Mouse (Mus musculus) gonadal fat pad, adult 2 months (tissue): Measurements from ENCODE around the gene Trim54. TPM values are rescaled to one million over a fixed set of nuclear protein-coding genes. Genes with fewer than 3 reads are reported as not detected.

Source experiments
- DNase-seq: peaks from one replicate; pipeline ENCODE4 v3.0.0-alpha.2; 2012; ENCODE audit warnings: low read depth
- polyA plus RNA-seq: library from polyadenylated mRNA; depleted of rRNA; stranded (reverse); fragments of >200 nt; gene quantifications from 2 replicates; pipeline ENCODE4 v1.2.3, GENCODE M21; 2012; rRNA removed

The Trim54 gene
- 0.42 TPM in 1 of 2 replicates, not detected in the other for polyA plus RNA-seq

GRCm38 (mm10) chr5:31116354-31116753 lies at the start of gene Trim54:
Trim54 (plus strand) TSS chr5:31116712.
- DNase-seq: no peak

- DNase-seq: no peak
Measured at GRCm38 (mm10) chr5:31069810-31070209, 46.7 kb upstream of the Trim54 start.

DNA sequence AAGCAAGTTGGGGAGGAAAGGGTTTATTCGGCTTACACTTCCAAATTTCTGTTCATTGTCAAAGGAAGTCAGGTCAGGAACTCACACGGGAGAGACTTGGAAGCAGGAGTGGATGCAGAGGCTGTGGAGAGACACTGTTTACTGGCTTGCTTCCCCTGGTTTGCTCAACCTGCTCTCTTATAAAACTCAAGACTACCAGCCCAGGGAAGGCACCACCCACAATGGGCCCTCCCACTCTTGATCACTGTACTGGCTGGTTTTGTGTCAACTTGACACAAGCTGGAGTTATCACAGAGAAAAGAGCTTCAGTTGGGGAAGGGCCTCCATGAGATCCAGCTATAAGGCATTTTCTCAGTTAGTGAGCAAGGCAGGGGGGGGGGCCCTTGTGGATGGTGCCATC lies 45.5 kb upstream of the Trim54 start:
- no peak for DNase-seq

GRCm38 (mm10) chr5:31071821-31072220 lies 44.7 kb upstream of the Trim54 start:
- no peak for DNase-seq

GRCm38 (mm10) chr5:31073176-31073575 lies 43.3 kb upstream of the Trim54 start:
- no peak for DNase-seq

DNA sequence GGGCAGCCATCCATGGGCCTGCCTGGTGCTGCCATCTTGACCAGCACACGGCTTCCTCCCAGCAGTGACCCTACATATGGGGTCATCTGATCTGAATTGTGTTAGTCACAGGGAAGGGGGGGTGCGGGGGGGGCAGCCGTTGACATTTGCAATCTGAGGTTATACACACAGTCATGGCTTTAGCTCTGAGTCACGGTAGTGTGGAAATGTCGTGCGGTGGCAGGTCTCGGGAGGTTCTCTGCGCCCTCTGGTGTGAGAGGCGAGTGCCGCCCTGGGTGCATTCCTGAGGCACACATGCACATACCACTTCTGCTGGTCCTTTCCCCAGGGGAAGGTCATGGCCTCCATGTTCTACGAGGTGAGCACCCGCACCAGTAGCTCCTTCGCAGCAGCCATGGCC lies 40.2 kb upstream of the Trim54 start:
- DNase-seq: no peak

DNA sequence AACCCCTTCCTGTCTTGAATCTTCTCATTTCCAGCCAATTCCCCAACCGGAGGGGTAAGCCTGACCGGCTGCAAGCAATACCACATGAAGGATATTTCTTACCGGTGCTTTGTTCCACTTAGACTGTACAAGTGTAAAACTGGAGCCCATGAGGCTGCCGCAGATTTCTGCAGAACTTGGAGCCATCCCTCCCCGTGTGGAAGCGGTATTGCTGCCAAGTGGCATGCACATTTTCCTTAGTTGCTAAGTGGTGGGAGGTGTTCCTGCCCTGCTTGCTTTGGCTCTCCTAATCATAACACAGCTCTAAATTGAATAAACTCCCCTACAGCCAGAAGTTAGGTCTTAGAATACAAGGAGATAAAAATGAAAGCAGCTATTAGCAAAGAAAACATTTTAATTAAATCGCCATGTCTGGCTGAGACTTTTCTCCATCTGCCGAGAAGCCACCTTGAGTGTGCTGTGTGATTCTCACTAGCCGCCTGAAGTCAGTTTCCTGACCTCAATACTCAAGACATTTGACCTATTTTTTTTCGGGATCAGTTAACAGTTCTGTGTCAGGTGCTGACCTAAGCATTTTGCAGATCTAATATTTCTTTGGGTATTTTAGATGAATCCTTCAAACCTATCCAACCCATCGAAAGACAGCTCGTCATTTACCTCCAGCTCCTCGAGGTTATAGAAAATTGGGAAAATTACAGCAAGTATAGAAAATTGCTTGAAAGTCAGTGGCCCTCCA lies 36.3 kb upstream of the Trim54 start:
- no peak for DNase-seq

GRCm38 (mm10) chr5:31080795-31081164 lies 35.7 kb upstream of the Trim54 start:
- DNase-seq: no peak

GRCm38 (mm10) chr5:31081386-31081785 lies 35.1 kb upstream of the Trim54 start:
- no peak for DNase-seq

GRCm38 (mm10) chr5:31082355-31082754 lies 34.2 kb upstream of the Trim54 start:
- DNase-seq: no peak

GRCm38 (mm10) chr5:31082935-31083625 lies 33.4 kb upstream of the Trim54 start:
- DNase-seq: no peak

DNA sequence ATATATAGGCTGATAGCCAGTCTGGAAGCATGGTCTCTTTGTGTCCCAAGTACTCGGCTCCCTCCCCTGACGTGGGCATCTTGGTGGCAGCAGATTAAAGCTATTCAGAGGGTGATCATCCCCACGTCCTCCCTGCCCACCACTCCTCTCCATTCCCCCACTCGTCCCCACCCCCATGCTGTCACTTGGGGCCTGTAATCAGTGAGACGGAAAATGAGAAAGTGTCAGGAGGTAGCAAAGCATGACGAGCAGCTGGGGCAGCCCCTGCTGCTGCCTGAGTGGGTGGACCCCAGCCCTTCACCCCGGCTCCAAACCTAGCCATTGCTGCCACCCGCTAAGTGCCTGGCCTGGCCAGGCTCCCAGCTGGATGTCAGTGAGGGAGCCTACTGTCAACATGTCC lies 32.6 kb upstream of the Trim54 start:
- no peak for DNase-seq

- no peak for DNase-seq
Measured at GRCm38 (mm10) chr5:31086606-31087005, 29.9 kb upstream of the Trim54 start.

- no peak for DNase-seq
Measured at GRCm38 (mm10) chr5:31087131-31087530, 29.4 kb upstream of the Trim54 start.

GRCm38 (mm10) chr5:31092231-31092975 lies 24.1 kb upstream of the Trim54 start:
- no peak for DNase-seq

DNA sequence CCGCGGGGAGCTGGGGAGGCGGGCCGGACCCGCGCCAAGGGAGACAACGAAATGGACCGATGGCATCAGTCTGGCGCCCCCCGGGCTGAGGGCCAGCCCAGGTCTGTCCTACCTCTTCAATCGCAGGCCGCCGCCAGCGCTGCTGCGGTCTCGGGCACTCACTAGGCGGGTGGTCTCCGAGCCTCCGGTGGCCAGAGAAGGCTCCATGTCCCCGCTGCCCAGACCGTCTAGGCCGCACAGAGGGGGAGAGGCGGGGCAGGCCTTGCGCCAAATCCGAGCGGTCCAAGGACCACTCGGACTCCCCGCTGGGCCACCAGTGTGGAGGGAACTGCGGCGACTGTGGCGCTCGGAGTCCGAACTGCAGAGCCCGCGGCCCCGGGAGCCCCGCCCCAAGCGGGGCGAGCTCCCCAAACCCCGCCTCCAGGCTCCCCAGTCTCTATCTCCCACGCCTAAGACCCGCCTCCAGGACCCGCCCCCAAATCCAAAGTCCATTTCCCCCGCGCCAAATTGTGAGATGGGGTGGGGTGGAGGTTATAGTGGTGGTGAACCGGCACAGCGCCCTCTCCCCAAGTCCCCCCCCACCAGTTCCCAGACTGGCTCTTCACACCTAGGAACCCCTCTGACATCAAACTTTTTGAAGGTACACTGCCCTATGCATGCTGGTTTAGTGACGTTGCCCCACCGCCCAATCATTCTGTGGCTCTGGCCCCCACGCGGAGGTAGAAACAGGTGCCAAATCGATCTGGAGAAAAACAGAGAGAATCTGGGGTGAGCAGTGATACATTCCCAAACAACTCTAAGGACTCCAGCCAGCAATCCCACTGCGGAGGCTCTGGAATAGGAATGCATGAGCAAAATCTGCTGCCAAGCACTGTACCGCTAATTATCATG lies 23.1 kb upstream of the Trim54 start:
- DNase-seq: no peak

DNA sequence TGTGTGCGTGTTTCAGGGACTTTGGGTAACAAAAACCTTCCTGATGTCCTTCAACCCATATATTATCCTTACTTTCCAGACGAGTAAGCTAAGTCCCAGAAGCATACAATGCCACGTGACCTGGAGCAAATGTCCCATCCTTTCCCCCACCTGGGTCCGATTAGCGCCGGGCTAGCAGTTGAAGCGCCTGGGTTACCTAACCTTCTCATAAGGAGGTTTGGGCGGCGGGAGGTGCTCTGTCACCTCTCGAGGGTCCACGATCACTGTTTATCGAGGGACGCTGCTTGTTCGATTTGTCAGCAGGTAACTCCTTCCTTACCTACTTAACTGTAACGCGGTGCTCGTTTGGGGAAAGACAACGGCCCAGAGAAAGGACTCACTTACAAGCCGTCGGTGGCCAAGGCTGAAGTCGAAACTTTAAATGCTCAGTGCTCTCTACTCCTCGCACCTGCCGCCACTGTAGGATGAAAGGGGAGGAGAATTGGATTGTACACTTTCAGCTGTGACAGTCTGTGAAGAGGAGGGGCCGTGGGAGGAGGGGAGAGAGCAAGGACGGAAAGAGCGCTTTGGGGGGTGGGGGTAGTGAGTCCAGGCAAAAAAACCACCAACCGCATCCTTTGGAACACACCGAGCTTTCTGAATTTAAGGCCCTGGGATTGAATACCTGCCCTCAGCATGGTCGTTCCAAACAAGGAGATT lies 22.3 kb upstream of the Trim54 start:
- DNase-seq: no peak

GRCm38 (mm10) chr5:31094799-31095691 lies 21.5 kb upstream of the Trim54 start:
- no peak for DNase-seq

DNA sequence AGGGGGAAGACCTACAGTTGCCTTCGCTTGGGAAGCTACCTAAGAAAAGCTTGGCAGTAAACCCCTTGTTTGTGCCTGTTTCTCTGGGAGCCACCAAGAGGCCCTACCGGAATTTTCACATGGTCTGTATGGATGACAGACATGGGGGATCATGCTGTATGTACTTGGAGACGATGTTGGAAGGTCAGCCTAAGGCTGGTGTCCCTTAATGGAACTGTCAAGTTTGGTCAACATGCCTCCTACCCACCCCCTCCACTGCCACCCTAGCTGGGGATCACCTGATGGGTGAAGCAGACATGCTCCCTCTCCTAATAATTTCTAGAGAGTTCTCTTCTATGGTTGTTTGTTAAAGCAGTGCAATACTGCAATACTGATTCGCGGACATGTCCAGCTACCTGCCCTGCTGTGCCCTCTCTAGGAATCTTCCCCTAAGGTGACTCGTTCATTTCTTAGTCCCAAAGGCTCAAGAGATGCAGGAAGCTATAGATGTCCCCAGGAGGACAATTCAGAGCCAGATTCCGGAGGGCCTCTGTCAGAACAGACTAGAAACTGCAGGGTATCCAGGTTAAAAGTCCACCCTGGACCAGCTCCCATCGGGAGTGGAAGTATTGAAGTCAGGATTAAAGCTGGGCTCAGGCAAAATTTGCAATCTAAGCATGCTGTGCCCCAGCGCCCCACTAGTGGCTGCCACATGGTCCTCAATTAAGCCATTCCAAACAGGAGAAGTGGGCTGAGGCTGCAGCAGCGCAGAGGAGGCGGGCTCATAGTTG lies 20.6 kb upstream of the Trim54 start:
- DNase-seq: no peak
